Mouse (Mus musculus) erythroid progenitor cell, adult 5-6 weeks (primary cell): ENCODE results near the gene Zbtb22. TPM values are rescaled to one million over a fixed set of nuclear protein-coding genes. Genes with fewer than 3 reads are reported as not detected.

ENCODE experiments used
- ATAC-seq: replicated peaks from 2 replicates; pipeline ENCODE4 v1.8.0; 2016; ENCODE audit warnings: moderate number of reproducible peaks, mild to moderate bottlenecking, moderate TSS enrichment, inconsistent platforms; ENCODE audit not compliant: poor library complexity, low FRiP score, severe bottlenecking
- total RNA-seq, 2 experiments: library from RNA; stranded (forward) in 1 of 2; stranded (reverse) in 1 of 2; fragments of 150-400 nt in 1 of 2; fragments of 186-747, 209-891 nt in 1 of 2; gene quantifications; 2 replicates each; pipeline versions ENCODE4 v1.2.3 to v1.2.4; 2015 to 2017; ENCODE audit warnings: low replicate concordance in 2 of 2

Zbtb22 gene
- total RNA-seq, 2 experiments from 2014 or later, result 11.7 to 28.8 TPM

GRCm38 (mm10) chr17:33919351-33920281, 3.9 kb downstream of the Zbtb22 start:
- peak; percentile 73 for ATAC-seq

GRCm38 (mm10) chr17:33920282-33921097, 4.8 kb downstream of the Zbtb22 start:
- peak; percentile 57 for ATAC-seq

- ATAC-seq, result no peak
Observed at GRCm38 (mm10) chr17:33921361-33921760, 5.7 kb downstream of the Zbtb22 start.

- no peak for ATAC-seq
Observed at GRCm38 (mm10) chr17:33924577-33925283, 9.0 kb downstream of the Zbtb22 start.

- no peak for ATAC-seq
Observed at GRCm38 (mm10) chr17:33925406-33926116, 9.9 kb downstream of the Zbtb22 start.

- no peak for ATAC-seq
Observed at GRCm38 (mm10) chr17:33926207-33926932, 10.7 kb downstream of the Zbtb22 start.

GRCm38 (mm10) chr17:33928251-33928947, 12.7 kb downstream of the Zbtb22 start:
- ATAC-seq, result no peak

- peak; percentile 89 for ATAC-seq
Observed at GRCm38 (mm10) chr17:33929371-33930279, 13.9 kb downstream of the Zbtb22 start, which contains the start of gene Rgl2. Gene Rgl2 (plus strand): TSS chr17:33929543.

GRCm38 (mm10) chr17:33930280-33931158, 14.8 kb downstream of the Zbtb22 start:
- no peak for ATAC-seq

GRCm38 (mm10) chr17:33931159-33931866, 15.6 kb downstream of the Zbtb22 start:
- ATAC-seq, result no peak

GRCm38 (mm10) chr17:33931947-33932346, 16.2 kb downstream of the Zbtb22 start:
- ATAC-seq, result no peak

GRCm38 (mm10) chr17:33932448-33932847, 16.7 kb downstream of the Zbtb22 start:
- ATAC-seq, result no peak

GRCm38 (mm10) chr17:33932970-33933369, 17.3 kb downstream of the Zbtb22 start:
- no peak for ATAC-seq

- no peak for ATAC-seq
Observed at GRCm38 (mm10) chr17:33935422-33936055, 19.8 kb downstream of the Zbtb22 start.

GRCm38 (mm10) chr17:33936993-33937392, 21.3 kb downstream of the Zbtb22 start:
- no peak for ATAC-seq
